Mouse (Mus musculus) frontal cortex, postnatal 36 days (tissue): ENCODE results near the gene H2-DMb1.

Source experiments
- DNase-seq, 2 experiments: peaks; one replicate each; pipeline ENCODE4 v3.0.0; 2022; ENCODE audit warnings: low spot score in 2 of 2

Gene H2-DMb1

DNA sequence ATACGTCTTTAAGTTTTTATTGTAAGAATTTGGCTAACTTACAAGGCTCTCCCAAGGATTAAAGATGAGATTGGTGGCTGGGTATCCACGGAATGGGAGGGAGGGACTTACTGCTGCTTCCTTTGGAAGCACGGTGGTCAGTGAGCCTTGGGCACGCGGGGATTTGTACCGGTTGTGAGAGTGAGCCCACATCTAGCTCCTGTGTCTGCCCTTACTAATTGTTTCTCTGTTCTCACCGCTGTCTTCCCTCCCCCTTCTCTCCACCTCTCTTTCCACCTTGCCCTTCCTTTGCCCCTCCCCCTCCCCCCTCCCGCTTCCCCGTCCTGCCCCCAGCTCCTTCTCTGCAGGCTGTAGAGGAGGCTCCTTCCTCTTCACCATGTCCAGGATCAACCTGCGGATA, 55.5 kb downstream of the H2-DMb1 start:
- no peak for DNase-seq

DNA sequence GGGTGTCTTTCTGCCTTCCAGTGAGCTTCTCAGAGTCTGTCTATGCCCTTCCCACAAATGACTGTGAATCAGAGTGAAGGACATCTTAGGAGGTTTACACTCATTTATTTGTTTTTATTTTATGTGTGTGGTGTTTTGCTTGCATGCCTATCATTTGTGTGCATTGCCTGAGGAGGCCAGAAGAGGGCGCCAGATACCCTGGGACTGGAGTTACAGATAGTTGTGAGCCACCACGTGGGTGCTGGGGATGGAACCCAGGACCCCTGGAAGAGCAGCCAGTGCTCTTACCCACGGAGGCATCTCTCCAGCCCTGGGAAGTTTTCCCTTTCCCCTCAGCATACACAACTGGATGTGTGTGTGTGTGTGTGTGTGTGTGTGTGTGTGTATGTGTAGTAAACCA, 56.8 kb downstream of the H2-DMb1 start:
- no peak for DNase-seq
